Mouse (Mus musculus) activated CD4-positive, CD25-positive, alpha-beta regulatory T cell (primary cell): ENCODE data around the gene Bsg. TPM values are rescaled to one million over a fixed set of nuclear protein-coding genes. Genes with fewer than 3 reads are reported as not detected.

Source experiments
- polyA plus RNA-seq, 2 experiments: library from polyadenylated mRNA; unstranded; fragments of 100-300 nt; shearing (Covaris generic); gene quantifications; one replicate each; pipeline ENCODE4 v1.2.1; 2017

The Bsg gene
- 100 to 1,000 TPM; 226 to 283 TPM for polyA plus RNA-seq

GRCm38 (mm10) chr10:79704065-79704969 lies at the start of gene Bsg:
Gene Bsg (plus strand): TSS chr10:79704491.

GRCm38 (mm10) chr10:79664131-79664665 lies 40.1 kb upstream of the Bsg start, which contains the start of gene Madcam1:
Gene Madcam1 (plus strand): TSS chr10:79664559.

DNA sequence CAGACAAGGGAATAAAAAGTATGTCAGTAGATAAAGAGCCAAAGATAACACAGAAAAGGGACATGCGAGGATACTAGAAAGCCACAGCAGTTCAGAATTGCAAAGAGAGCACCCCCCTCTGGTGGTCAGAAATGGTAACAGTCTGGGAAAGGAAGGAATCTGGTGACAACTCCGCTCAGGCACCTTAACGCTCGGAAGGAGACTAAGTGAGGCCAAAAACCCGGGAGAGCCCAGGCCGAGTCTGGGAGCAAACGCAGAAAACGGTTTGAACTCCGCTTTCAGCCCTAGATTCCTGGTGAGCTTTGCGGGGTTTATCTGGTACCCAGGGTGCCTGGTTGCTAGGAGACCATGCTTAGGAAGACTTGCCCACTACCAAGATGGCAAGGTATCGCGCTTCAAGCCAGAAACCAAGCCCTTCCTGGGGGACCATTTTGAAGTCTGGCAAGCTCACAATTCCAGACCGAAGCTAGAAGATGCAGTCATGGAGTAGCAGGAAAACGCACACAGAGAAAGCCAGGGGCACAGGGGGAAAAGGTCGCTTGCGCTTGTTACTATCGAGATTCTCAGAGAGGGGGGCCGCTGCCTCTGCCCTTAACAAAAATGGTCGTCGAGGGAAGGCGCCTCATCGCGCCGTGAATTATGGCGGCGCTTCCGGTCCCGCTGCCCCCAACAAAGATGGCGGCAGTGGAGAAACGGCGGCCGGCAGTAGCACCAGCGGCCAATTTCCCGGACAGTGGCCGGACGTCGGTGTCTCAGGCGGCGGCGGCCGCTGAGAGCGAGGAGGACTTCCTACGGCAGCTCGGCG lies 35.3 kb upstream of the Bsg start, which contains the start of gene Tpgs1:
Gene Tpgs1 (plus strand): TSS at position 599 of the 805 bp plus-strand sequence.

GRCm38 (mm10) chr10:79681591-79682245 lies 22.6 kb upstream of the Bsg start, which contains the start of gene Cdc34:
Gene Cdc34 (plus strand): TSS chr10:79682195.

DNA sequence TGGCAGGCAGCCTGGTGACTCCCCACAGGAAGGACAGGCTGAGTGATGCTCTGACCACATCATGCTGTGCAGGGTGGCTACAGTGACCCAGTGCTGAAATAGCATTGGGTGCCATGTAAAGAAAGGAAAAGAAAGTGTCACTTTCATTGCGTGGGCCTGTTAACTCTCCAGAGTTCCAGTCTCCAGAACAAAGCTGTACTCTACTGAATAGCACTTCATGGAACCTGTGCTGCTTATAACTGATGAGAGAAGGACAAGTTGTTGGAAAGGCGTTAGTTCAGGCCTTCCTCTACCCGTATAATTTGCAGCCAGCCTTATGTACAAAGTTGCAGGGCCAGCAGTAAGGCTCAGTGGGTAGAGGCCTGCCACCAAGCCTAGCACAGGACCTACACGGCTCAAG lies 15.6 kb upstream of the Bsg start, which contains the start of gene Gzmm:
Gene Gzmm (plus strand): TSS at position 301 of the 400 bp plus-strand sequence.

GRCm38 (mm10) chr10:79716254-79716987 lies 12.1 kb downstream of the Bsg start, which contains the start of gene Hcn2:
Gene Hcn2 (plus strand): TSS chr10:79716634.

GRCm38 (mm10) chr10:79745898-79746773 lies 41.8 kb downstream of the Bsg start, which contains the start of gene Polrmt:
Gene Polrmt (minus strand): TSS chr10:79746581.

DNA sequence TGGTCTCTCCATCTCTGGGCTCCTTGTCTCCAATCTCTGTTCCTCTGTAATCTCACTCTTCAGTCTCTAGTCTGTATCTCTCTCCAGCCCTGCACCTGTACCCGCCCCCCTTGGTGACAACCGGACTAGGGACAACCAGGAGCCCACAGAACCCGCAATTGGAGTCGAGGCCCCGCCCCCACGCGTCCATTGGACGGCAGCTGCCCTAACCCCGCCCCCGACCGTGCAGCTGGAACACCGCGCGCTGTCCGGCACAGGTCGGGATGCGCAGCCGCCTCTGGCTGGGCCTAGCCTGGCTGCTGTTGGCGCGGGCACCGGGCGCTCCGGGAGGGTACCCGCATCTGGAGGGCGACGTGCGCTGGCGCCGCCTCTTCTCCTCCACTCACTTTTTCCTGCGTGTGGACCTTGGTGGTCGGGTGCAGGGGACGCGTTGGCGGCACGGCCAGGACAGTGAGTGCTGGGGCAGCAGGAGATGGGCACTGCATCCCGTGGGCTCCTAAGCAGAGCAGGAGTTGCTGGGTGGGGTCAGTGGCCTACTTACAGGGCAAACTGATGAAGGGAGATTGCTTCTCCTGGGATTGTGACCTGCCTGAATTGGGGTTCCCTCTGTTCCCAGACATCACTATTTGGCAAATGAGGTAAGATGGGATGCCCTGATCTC lies 50.7 kb downstream of the Bsg start, which contains the start of gene Fgf22:
Gene Fgf22 (plus strand): TSS at position 221 of the 661 bp plus-strand sequence.

Other genes with a start within 250 kb of the Bsg start
- gene Vmn2r83, start 235.8 kb upstream of the Bsg start, polyA plus RNA-seq, result under 1 TPM in 1 of 2 experiments, not detected in 1; 0.09 TPM
- 1 to 10 TPM; 3.2 to 4.2 TPM for gene Plpp2, start 170.7 kb upstream of the Bsg start, polyA plus RNA-seq
- 10 to 100 TPM; 30.9 to 33.0 TPM for gene Mier2, start 149.3 kb upstream of the Bsg start, polyA plus RNA-seq
- not detected for gene Theg, start 117.2 kb upstream of the Bsg start, polyA plus RNA-seq
- gene C2cd4c, start 90.5 kb upstream of the Bsg start, polyA plus RNA-seq, result not detected
- gene Shc2, start 66.6 kb upstream of the Bsg start, polyA plus RNA-seq, result under 1 TPM in 1 of 2 experiments, not detected in 1; 0.05 TPM
- gene Odf3l2, start 58.8 kb upstream of the Bsg start, polyA plus RNA-seq, result not detected
- under 1 TPM; 0.32 to 0.51 TPM for gene Madcam1, start 39.9 kb upstream of the Bsg start, polyA plus RNA-seq
- 10 to 100 TPM; 58.4 to 61.8 TPM for gene Tpgs1, start 35.1 kb upstream of the Bsg start, polyA plus RNA-seq
- gene Cdc34, start 22.3 kb upstream of the Bsg start, polyA plus RNA-seq, result 100 to 1,000 TPM; 104 to 107 TPM
- 1 to 10 TPM; 1.2 to 1.5 TPM for gene Gzmm, start 15.5 kb upstream of the Bsg start, polyA plus RNA-seq
- under 1 TPM; 0.13 to 0.23 TPM for gene Hcn2, start 12.1 kb downstream of the Bsg start, polyA plus RNA-seq
- 10 to 100 TPM; 29.5 to 32.3 TPM for gene Polrmt, start 42.1 kb downstream of the Bsg start, polyA plus RNA-seq
- gene Fgf22, start 50.6 kb downstream of the Bsg start, polyA plus RNA-seq, result under 1 TPM; 0.12 to 0.33 TPM
- 10 to 100 TPM; 47.0 to 58.4 TPM for gene Rnf126, start 62.5 kb downstream of the Bsg start, polyA plus RNA-seq
- gene Fstl3, start 72.8 kb downstream of the Bsg start, polyA plus RNA-seq, result under 1 TPM; 0.55 to 0.81 TPM
- gene Prss57, start 86.5 kb downstream of the Bsg start, polyA plus RNA-seq, result under 1 TPM; 0.23 to 0.55 TPM
- 1 to 10 TPM; 2.1 to 3.4 TPM for gene Palm, start 89.1 kb downstream of the Bsg start, polyA plus RNA-seq
- 1 to 10 TPM in 1 of 2 experiments, not detected in 1; 1.1 TPM for gene Misp, start 116.5 kb downstream of the Bsg start, polyA plus RNA-seq
- gene Ptbp1, start 149.9 kb downstream of the Bsg start, polyA plus RNA-seq, result 100 to 1,000 TPM; 242 to 297 TPM
- gene Prtn3, start 170.0 kb downstream of the Bsg start, polyA plus RNA-seq, result not detected
- gene Plppr3, start 170.1 kb downstream of the Bsg start, polyA plus RNA-seq, result 1 to 10 TPM; 2.5 to 3.6 TPM
- gene Elane, start 181.8 kb downstream of the Bsg start, polyA plus RNA-seq, result not detected
- not detected for gene Cfd, start 186.4 kb downstream of the Bsg start, polyA plus RNA-seq
- gene Med16, start 204.4 kb downstream of the Bsg start, polyA plus RNA-seq, result 10 to 100 TPM; 27.8 to 35.8 TPM
- gene Gm26602, start 206.4 kb downstream of the Bsg start, polyA plus RNA-seq, result 10 to 100 TPM; 16.0 to 34.9 TPM
- under 1 TPM; 0.47 to 0.56 TPM for gene Kiss1r, start 212.5 kb downstream of the Bsg start, polyA plus RNA-seq
- gene R3hdm4, start 216.7 kb downstream of the Bsg start, polyA plus RNA-seq, result 100 to 1,000 TPM; 188 to 197 TPM
- 10 to 100 TPM in 1 of 2 experiments, 1 to 10 TPM in 1; 7.0 to 15.0 TPM for gene Arid3a, start 222.6 kb downstream of the Bsg start, polyA plus RNA-seq